ENCODE assay signal across 8 mouse cellular contexts in genomic region chr17:43157781-43158501, GRCm38 (mm10).
DNase-seq lines count a peak whose midpoint lies in the region; ATAC-seq lines count a peak whose summit lies in the region.

No protein-coding gene starts in this region.

- 14% methylated on average over 15 of the region's 15 CpGs for WGBS in embryonic facial prominence, embryonic 11.5 days
- 23% methylated on average over 15 of the region's 15 CpGs for WGBS in hindbrain, embryonic 11.5 days
- 21% methylated on average over 15 of the region's 15 CpGs for WGBS in midbrain, embryonic 16.5 days

- H3K4me2 ChIP-seq in embryonic facial prominence, embryonic 11.5 days (ENCODE audit: low read depth, low read length), result peak overlapping the region; percentile 43
- peak overlapping the region; percentile 32 for H3K4me2 ChIP-seq in hindbrain, embryonic 11.5 days (replicated peaks; ENCODE audit: low read depth, low read length)
- H3K4me2 ChIP-seq in midbrain, embryonic 16.5 days (ENCODE audit: low read length), result peak overlapping the region; percentile 47

- H3K27ac ChIP-seq in embryonic facial prominence, embryonic 11.5 days (replicated peaks; ENCODE audit: low read depth, low read length), result no peak overlapping the region; the same call in 1 of the 2 replicates
- H3K27ac ChIP-seq in hindbrain, embryonic 11.5 days (ENCODE audit: low read depth, low read length), result peak overlapping the region; percentile 30; the same call in 1 of the 2 replicates
- H3K27ac ChIP-seq in midbrain, embryonic 16.5 days (ENCODE audit: low read length), result peak overlapping the region; percentile 74

- H3K36me3 ChIP-seq in embryonic facial prominence, embryonic 11.5 days (replicated peaks; ENCODE audit: control insufficient read depth, insufficient read depth, low read depth, low read length), result no peaks in the 10 kb centered on the region
- no peaks in the 10 kb centered on the region for H3K36me3 ChIP-seq in hindbrain, embryonic 11.5 days (ENCODE audit: control insufficient read depth, insufficient read depth, low read length)
- no peaks in the 10 kb centered on the region for H3K36me3 ChIP-seq in midbrain, embryonic 16.5 days (ENCODE audit: control insufficient read depth, insufficient read depth, low read length)

- no peaks in the 10 kb centered on the region for H3K27me3 ChIP-seq in embryonic facial prominence, embryonic 11.5 days (ENCODE audit: control insufficient read depth, insufficient read depth, low read length)
- H3K27me3 ChIP-seq in hindbrain, embryonic 11.5 days (ENCODE audit: control insufficient read depth, insufficient read depth, low read length), result no peaks in the 10 kb centered on the region
- no peaks in the 10 kb centered on the region for H3K27me3 ChIP-seq in midbrain, embryonic 16.5 days (ENCODE audit: control insufficient read depth, insufficient read depth, low read depth, low read length)

- peak; percentile 94 for ATAC-seq in embryonic facial prominence, embryonic 11.5 days (replicated peaks; ENCODE audit: insufficient number of reproducible peaks, low FRiP score, low TSS enrichment, low read depth)
- peak; percentile 93 for ATAC-seq in hindbrain, embryonic 11.5 days (ENCODE audit: low FRiP score)
- peak; percentile 96 for ATAC-seq in midbrain, embryonic 16.5 days

- H3K4me3 ChIP-seq in embryonic facial prominence, embryonic 11.5 days (ENCODE audit: low read depth, low read length), result 0 out of 2 replicates have a peak overlapping the region, but pooled peaks have one; percentile 6
- H3K4me3 ChIP-seq in hindbrain, embryonic 11.5 days (ENCODE audit: low read depth, low read length), result 0 out of 2 replicates have a peak overlapping the region, but pooled peaks have one; percentile 19
- peak overlapping the region; percentile 21 for H3K4me3 ChIP-seq in midbrain, embryonic 16.5 days (ENCODE audit: low read depth, low read length)

- no peak overlapping the region; the same call in 1 of the 2 replicates for H3K9ac ChIP-seq in embryonic facial prominence, embryonic 11.5 days (replicated peaks; ENCODE audit: low read length)
- peak overlapping the region; percentile 44; the same call in 1 of the 2 replicates for H3K9ac ChIP-seq in hindbrain, embryonic 11.5 days (ENCODE audit: low read depth, low read length)
- peak overlapping the region; percentile 27; the same call in 1 of the 2 replicates for H3K9ac ChIP-seq in midbrain, embryonic 16.5 days (ENCODE audit: low read depth, low read length)

- DNase-seq in brain, adult 2 months (ENCODE audit: low read depth, low spot score), result peak; percentile 84
- peak; percentile 74 for DNase-seq in embryonic facial prominence, embryonic 11.5 days (ENCODE audit: low spot score)
- DNase-seq in hindbrain, embryonic 11.5 days (ENCODE audit: low spot score), result peak; percentile 61
- DNase-seq in left cerebral cortex, postnatal 36 days (ENCODE audit: low spot score in 2 of 2), result peak; percentile 19 to 28
- no peak for DNase-seq in ovary, postnatal 36 days (ENCODE audit: low spot score)
- no peak for DNase-seq in gastrocnemius, adult 8-10 months (ENCODE audit: low spot score in 2 of 2)
- no peak for DNase-seq in T-cell, adult 2 months (ENCODE audit: low spot score)

- no peaks in the 10 kb centered on the region; the same call in 1 of the 2 replicates for H3K4me1 ChIP-seq in embryonic facial prominence, embryonic 11.5 days (ENCODE audit: control insufficient read depth, insufficient read depth, low read length)
- H3K4me1 ChIP-seq in hindbrain, embryonic 11.5 days (replicated peaks; ENCODE audit: control insufficient read depth, insufficient read depth, low read length), result no peaks in the 10 kb centered on the region
- peaks cover 9% of the 10 kb centered on the region; the same call in 1 of the 2 replicates for H3K4me1 ChIP-seq in midbrain, embryonic 16.5 days (ENCODE audit: control insufficient read depth, insufficient read depth, low read length)

- no peaks in the 10 kb centered on the region for H3K9me3 ChIP-seq in embryonic facial prominence, embryonic 11.5 days (replicated peaks; ENCODE audit: control insufficient read depth, low read length)
- H3K9me3 ChIP-seq in hindbrain, embryonic 11.5 days (ENCODE audit: control insufficient read depth, low read length), result no peaks in the 10 kb centered on the region
- no peaks in the 10 kb centered on the region for H3K9me3 ChIP-seq in midbrain, embryonic 16.5 days (replicated peaks; ENCODE audit: control insufficient read depth, low read length, poor library complexity, severe bottlenecking)

- intact Hi-C loops in left cerebral cortex, postnatal 36 days (cut with DNase I), result no loop called here

Comparison
In these comparisons a context has a peak if more than half of its experiments do, and no peak if none do; other contexts are left out.
1. DNase-seq: peak in brain, adult 2 months (single experiment), embryonic facial prominence, embryonic 11.5 days (single experiment), hindbrain, embryonic 11.5 days (single experiment) and left cerebral cortex, postnatal 36 days (2 of 2); none in ovary, postnatal 36 days (single experiment), gastrocnemius, adult 8-10 months (0 of 2) and T-cell, adult 2 months (single experiment).
2. Peak in every context shown above with its lines, with median percentiles within 50 percentile points of each other: ATAC-seq, H3K4me2 ChIP-seq and H3K4me3 ChIP-seq.